Mouse (Mus musculus): ENCODE measurements around the gene Adcy5. TPM values are rescaled to one million over a fixed set of nuclear protein-coding genes. Genes with fewer than 3 reads are reported as not detected.

The Adcy5 gene
- total and polyA plus RNA-seq, 3 experiments = under 0.01 to 0.08 TPM; not detected in 1

- Histone ChIP-seq H3K9ac (ENCODE audit: control insufficient read depth, low read depth, low read length, poor library complexity, severe bottlenecking) (no peak overlapping the region), H3K79me2 (ENCODE audit: control insufficient read depth, insufficient read depth, low read length, poor library complexity) (no peaks in the 10 kb centered on the region), H3K27ac (ENCODE audit: control insufficient read depth, low read depth, low read length) (no peak overlapping the region), H3K27me3 (ENCODE audit: control insufficient read depth in 1 of 2, insufficient read depth in 2 of 2, low read length in 2 of 2) (no peaks in the 10 kb centered on the region), H3K4me1 (ENCODE audit: control insufficient read depth in 1 of 2, insufficient read depth in 2 of 2, low read length in 2 of 2) (peaks cover 0 to 5% of the 10 kb centered on the region in 2 experiments; a peak in 2 of 4 replicates), H3K4me3 (ENCODE audit: control insufficient read depth in 1 of 2, insufficient read depth in 1 of 2, low read depth in 2 of 2, low read length in 2 of 2) (no peak overlapping the region), H3K9me3 (replicated peaks; ENCODE audit: insufficient read depth, low read length) (no peaks in the 10 kb centered on the region), H3K36me3 (ENCODE audit: control insufficient read depth in 1 of 2, insufficient read depth in 2 of 2, low read length in 2 of 2) (no peaks in the 10 kb centered on the region; a peak in 1 of 4 replicates)
- no peak for DNase-seq (ENCODE audit: low read depth, low spot score)
- TF ChIP-seq EP300 (IDR thresholded peaks at IDR 0.05; ENCODE audit: low read depth in 1 of 2, low read length in 2 of 2) (no peak), HCFC1 (IDR thresholded peaks at IDR 0.05; ENCODE audit: low read depth, low read length) (no peak), UBTF (IDR thresholded peaks at IDR 0.05; ENCODE audit: borderline replicate concordance, insufficient read depth, low read depth, low read length) (no peak), JUND (IDR thresholded peaks at IDR 0.05; ENCODE audit: low read depth, low read length) (no peak), POLR2A (IDR thresholded peaks at IDR 0.05; ENCODE audit: control insufficient read depth in 1 of 2, insufficient read depth in 1 of 2, low read depth in 1 of 2, low read length in 2 of 2, poor library complexity in 1 of 2) (no peak), ZC3H11A (IDR thresholded peaks at IDR 0.05; ENCODE audit: low read depth, low read length) (no peak), ELF1 (IDR thresholded peaks at IDR 0.05; ENCODE audit: low read depth, low read length) (no peak), ETS1 (IDR thresholded peaks at IDR 0.05; ENCODE audit: low read depth, low read length) (no peak), POLR2AphosphoS5 (IDR thresholded peaks at IDR 0.05; ENCODE audit: borderline replicate concordance, low read depth, low read length) (no peak), MYB (IDR thresholded peaks at IDR 0.05; ENCODE audit: low read depth, low read length) (no peak), USF1 (IDR thresholded peaks at IDR 0.05; ENCODE audit: low read depth, low read length) (no peak), CHD1 (IDR thresholded peaks at IDR 0.05; ENCODE audit: low read depth, low read length) (no peak)
These were observed 45.5 kb upstream of the Adcy5 start for GRCm38 (mm10) chr16:35109156-35109555.

DNA sequence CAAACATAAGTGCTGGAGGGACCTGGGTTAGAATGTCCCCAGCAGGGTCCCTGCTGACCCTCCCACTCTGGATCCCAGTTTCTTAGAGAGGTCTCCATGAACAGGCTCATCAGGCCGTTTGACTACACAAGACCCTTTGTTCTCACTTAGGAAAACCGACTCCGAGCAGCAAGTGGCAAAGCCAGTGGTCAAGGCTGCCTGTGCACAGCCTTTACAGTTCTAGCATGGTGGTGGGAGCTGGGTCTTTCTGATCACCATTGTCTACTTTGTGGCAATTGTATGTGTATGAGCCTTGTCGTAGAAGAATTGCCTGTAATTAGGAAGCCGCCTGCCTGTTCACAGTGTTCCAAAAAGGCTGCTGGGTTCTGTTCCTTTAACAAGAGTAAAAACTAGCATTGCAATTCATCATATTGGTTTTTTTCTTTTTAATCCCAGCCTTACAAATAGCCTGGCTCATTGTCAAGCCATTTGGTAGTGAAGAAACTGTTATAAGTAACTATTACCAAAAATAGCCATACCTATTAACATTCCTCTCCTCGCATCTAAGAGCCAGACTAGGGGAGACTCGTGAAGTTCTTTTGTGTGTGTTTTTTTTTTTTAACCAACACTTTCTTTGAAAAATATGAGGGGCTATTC is 44.9 kb upstream of the Adcy5 start:
- no peak for DNase-seq (ENCODE audit: low read depth, low spot score)
- no peak overlapping the region for H3K27ac ChIP-seq (ENCODE audit: control insufficient read depth, low read depth, low read length)
- no peaks in the 10 kb centered on the region for H3K79me2 ChIP-seq (ENCODE audit: control insufficient read depth, insufficient read depth, low read length, poor library complexity)
- H3K27me3 ChIP-seq (ENCODE audit: control insufficient read depth in 1 of 2, insufficient read depth in 2 of 2, low read length in 2 of 2) = no peaks in the 10 kb centered on the region
- TF ChIP-seq ZKSCAN1 (IDR thresholded peaks at IDR 0.05; ENCODE audit: low read depth, low read length) = no peak
- no peak for TF ChIP-seq ZNF384 (IDR thresholded peaks at IDR 0.05; ENCODE audit: low read depth, low read length)
- TF ChIP-seq NELFE (IDR thresholded peaks at IDR 0.05; ENCODE audit: low read depth, low read length) = no peak
- no peak for TF ChIP-seq POLR2AphosphoS2 (IDR thresholded peaks at IDR 0.05; ENCODE audit: low read length)
- TF ChIP-seq MXI1 (IDR thresholded peaks at IDR 0.05; ENCODE audit: low read depth, low read length) = no peak
- no peak for TF ChIP-seq HCFC1 (IDR thresholded peaks at IDR 0.05; ENCODE audit: low read depth, low read length)
- TF ChIP-seq POLR2AphosphoS5 (IDR thresholded peaks at IDR 0.05; ENCODE audit: borderline replicate concordance, low read depth, low read length) = no peak
- no peak for TF ChIP-seq MEF2A (IDR thresholded peaks at IDR 0.05; ENCODE audit: extremely low read depth, insufficient replicate concordance, low read depth, low read length, poor library complexity, severe bottlenecking)
- no peak for TF ChIP-seq TAL1 (IDR thresholded peaks at IDR 0.05; ENCODE audit: low read length)
- no peak for TF ChIP-seq CTCF (IDR thresholded peaks at IDR 0.05 in 2 of 3, conservative IDR thresholded peaks at IDR 0.05 in 1 of 3; ENCODE audit: control insufficient read depth in 1 of 3, insufficient read depth in 1 of 3, low read depth in 2 of 3, low read length in 3 of 3, poor library complexity in 1 of 3, severe bottlenecking in 1 of 3)
- TF ChIP-seq CHD2 (IDR thresholded peaks at IDR 0.05; ENCODE audit: low read length) = no peak
- TF ChIP-seq USF2 (IDR thresholded peaks at IDR 0.05; ENCODE audit: borderline replicate concordance in 1 of 2, insufficient read depth in 1 of 2, low read depth in 1 of 2, low read length in 2 of 2) = no peak
- no peak for TF ChIP-seq GABPA (IDR thresholded peaks at IDR 0.05; ENCODE audit: low read depth, low read length)
- TF ChIP-seq SMC3 (IDR thresholded peaks at IDR 0.05; ENCODE audit: low read depth, low read length) = no peak
- H3K4me3 ChIP-seq (ENCODE audit: control insufficient read depth in 1 of 2, insufficient read depth in 1 of 2, low read depth in 2 of 2, low read length in 2 of 2) = no peak overlapping the region
- no peak overlapping the region for H3K9ac ChIP-seq (ENCODE audit: control insufficient read depth, low read depth, low read length, poor library complexity, severe bottlenecking)
- no peaks in the 10 kb centered on the region; a peak in 1 of 4 replicates for H3K36me3 ChIP-seq (ENCODE audit: control insufficient read depth in 1 of 2, insufficient read depth in 2 of 2, low read length in 2 of 2)
- peaks cover 0 to 5% of the 10 kb centered on the region in 2 experiments; a peak in 2 of 4 replicates for H3K4me1 ChIP-seq (ENCODE audit: control insufficient read depth in 1 of 2, insufficient read depth in 2 of 2, low read length in 2 of 2)
- no peaks in the 10 kb centered on the region for H3K9me3 ChIP-seq (replicated peaks; ENCODE audit: insufficient read depth, low read length)

Data from MEL (cell line).